Mouse (Mus musculus) adrenal gland, postnatal 36 days (tissue): ENCODE results near the gene Carmil3. TPM values are rescaled to one million over a fixed set of nuclear protein-coding genes. Genes with fewer than 3 reads are reported as not detected.

Experiments used
- DNase-seq, 2 experiments: peaks; one replicate each; pipeline ENCODE4 v3.0.0; 2021; ENCODE audit warnings: mixed read lengths in 1 of 2
- total RNA-seq, 2 experiments: library from RNA; stranded (reverse); gene quantifications; 2 replicates each; pipeline ENCODE4 v1.2.3; 2021

Carmil3 gene
- total RNA-seq, 2 experiments from 2014 or later: 3.6 to 4.6 TPM

DNA sequence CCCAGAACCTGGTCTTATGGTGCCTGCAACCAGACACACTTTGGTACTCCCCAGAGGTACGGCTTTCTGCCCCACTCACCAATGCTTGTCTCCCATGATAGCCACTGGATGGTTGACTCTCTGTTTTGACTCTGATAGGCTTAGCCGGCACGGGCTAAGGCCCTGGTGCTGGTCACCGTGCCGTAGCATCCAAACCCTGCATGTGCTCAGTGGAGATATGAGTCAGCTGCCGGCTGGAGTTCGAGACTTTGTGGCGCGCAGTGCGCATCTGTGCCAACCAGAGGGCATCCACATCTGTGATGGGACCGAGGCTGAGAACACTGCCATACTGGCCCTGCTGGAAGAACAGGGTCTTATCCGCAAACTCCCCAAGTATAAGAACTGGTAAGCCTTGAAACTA is 51.8 kb downstream of the Carmil3 start:
- DNase-seq: no peak

GRCm38 (mm10) chr14:55544334-55544733 is 53.9 kb downstream of the Carmil3 start:
- no peak for DNase-seq

DNA sequence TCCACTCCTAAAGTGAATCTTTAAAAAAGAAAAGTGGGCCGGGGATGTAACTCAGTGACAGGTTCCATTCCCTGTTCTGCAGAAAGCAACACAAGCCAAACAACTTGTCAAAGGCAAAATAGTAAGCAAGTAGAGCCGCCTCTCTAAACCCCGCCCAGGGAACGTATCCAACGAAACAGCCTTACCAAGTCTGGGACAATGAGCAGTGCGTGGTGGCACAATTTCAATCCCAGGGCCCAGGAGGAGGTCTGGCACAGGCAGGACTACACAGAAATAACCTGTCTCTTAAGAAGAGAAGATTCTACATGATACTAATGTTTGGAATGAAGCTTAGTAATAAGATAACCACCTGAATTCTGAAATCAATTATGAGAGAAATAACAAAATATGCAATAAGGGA is 59.7 kb downstream of the Carmil3 start:
- DNase-seq: no peak

DNA sequence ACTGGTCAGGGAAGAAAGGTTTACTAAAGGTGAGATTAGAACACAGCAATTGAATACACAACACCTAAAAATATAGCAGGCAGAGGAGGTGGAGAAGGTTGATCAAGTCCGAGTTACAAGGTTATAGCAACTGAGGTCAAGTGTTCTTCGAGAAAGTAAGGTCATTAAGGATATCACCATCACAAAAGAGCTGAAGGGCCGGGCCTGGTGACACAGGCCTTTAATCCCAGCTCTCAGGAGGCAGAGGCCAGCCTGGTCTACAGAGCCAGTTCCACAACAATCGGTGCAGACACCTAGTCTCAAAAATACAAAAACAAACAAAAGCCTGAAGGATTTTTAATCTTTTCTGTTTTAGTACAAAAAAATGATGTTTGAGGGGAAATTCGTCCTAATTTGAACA is 60.9 kb downstream of the Carmil3 start:
- no peak for DNase-seq

DNA sequence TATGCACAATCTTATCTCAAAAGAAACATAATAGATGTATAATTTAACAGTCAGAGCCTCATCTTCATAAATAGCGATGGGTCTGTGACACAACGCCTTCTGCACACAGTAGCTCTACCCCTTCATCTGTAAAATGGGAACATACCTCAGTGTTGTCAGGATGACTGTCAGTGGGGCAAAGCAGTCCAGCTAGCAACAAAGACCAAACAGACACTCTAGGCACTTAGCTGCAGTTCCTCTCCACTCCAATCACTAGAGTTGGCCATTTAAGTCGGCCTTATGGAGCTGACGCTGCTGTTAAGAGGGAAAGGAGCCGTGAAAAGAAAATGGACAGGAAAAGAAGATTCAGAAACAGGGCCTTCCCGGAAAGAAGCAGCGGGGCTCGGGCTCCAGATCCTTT is 61.3 kb downstream of the Carmil3 start:
- DNase-seq: no peak

DNA sequence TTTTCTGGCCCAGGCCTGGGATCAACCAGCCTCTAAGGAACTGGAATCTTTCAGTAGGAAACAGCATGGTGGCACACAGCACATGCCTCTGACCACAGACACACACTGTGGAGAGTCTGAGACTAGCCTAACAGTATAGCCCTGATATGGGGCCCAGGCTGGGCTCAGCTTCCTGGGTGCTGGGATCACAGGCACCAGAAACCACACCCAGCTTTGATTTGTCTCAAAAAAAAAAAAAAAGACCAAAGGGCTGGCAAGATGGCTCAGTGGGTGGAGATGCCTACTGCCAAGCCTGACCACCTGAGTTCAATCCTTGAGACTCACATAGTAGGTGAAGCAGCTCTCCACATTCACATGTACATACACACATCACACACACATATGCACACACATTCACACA is 64.2 kb downstream of the Carmil3 start:
- DNase-seq: no peak

DNA sequence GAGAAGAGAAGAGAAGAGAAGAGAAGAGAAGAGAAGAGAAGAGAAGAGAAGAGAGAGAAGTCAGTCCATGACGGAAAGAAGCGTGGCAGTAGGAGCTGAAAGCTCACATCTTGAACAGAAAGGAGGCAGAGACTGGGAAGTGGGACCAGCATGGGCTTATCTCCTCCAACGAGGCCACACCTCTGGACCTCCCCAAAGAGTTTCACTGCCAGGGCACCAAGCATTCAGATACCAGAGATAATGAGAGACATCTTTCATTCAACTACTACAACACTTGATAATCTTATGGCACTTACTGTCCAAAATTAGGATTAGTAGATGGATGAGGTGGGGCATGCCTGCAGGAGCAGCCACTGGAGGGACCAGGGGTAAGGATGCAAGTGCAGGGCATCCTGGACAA is 65.3 kb downstream of the Carmil3 start:
- DNase-seq: no peak

GRCm38 (mm10) chr14:55557003-55557402 is 66.6 kb downstream of the Carmil3 start:
- DNase-seq: peak; percentile 80 to 88

GRCm38 (mm10) chr14:55557587-55557986 is 67.1 kb downstream of the Carmil3 start:
- no peak for DNase-seq

Other genes with a start within 250 kb of the Carmil3 start
- 10 to 100 TPM; 90.2 to 91.6 TPM for gene Dhrs4, start 11.9 kb upstream of the Carmil3 start, total RNA-seq
- not detected for gene Cpne6, start 19.8 kb downstream of the Carmil3 start, total RNA-seq
- not detected for gene Nrl, start 34.3 kb downstream of the Carmil3 start, total RNA-seq
- gene Pck2, start 49.6 kb downstream of the Carmil3 start, total RNA-seq: 10 to 100 TPM; 29.4 to 39.9 TPM
- 100 to 1,000 TPM; 110 to 139 TPM for gene Dcaf11, start 69.4 kb downstream of the Carmil3 start, total RNA-seq
- gene A730061H03Rik, start 69.8 kb downstream of the Carmil3 start, total RNA-seq: 1 to 10 TPM in 1 of 2 experiments, not detected in 1; 1.0 TPM
- gene Fitm1, start 85.0 kb downstream of the Carmil3 start, total RNA-seq: 1 to 10 TPM in 1 of 2 experiments, under 1 TPM in 1; 0.63 to 1.5 TPM
- 100 to 1,000 TPM; 203 to 361 TPM for gene Psme1, start 87.5 kb downstream of the Carmil3 start, total RNA-seq
- gene Emc9, start 94.7 kb downstream of the Carmil3 start, total RNA-seq: 10 to 100 TPM; 28.0 to 45.9 TPM
- gene Psme2, start 100.5 kb downstream of the Carmil3 start, total RNA-seq: 100 to 1,000 TPM; 311 to 396 TPM
- 10 to 100 TPM; 33.7 to 33.9 TPM for gene Rnf31, start 101.1 kb downstream of the Carmil3 start, total RNA-seq
- gene Irf9, start 112.9 kb downstream of the Carmil3 start, total RNA-seq: 10 to 100 TPM; 30.3 to 30.6 TPM
- 1 to 10 TPM; 5.8 to 6.6 TPM for gene Rec8, start 127.4 kb downstream of the Carmil3 start, total RNA-seq
- 100 to 1,000 TPM; 112 to 157 TPM for gene Ipo4, start 145.3 kb downstream of the Carmil3 start, total RNA-seq
- not detected for gene Gm49378, start 147.2 kb downstream of the Carmil3 start, total RNA-seq
- gene Tm9sf1, start 153.2 kb downstream of the Carmil3 start, total RNA-seq: 10 to 100 TPM; 83.2 to 98.1 TPM
- gene Tssk4, start 159.5 kb downstream of the Carmil3 start, total RNA-seq: 1 to 10 TPM; 1.6 to 1.7 TPM
- gene Mdp1, start 169.9 kb downstream of the Carmil3 start, total RNA-seq: 10 to 100 TPM; 43.6 to 76.9 TPM
- 10 to 100 TPM; 26.6 to 28.9 TPM for gene Gmpr2, start 181.3 kb downstream of the Carmil3 start, total RNA-seq
- gene Nedd8, start 181.5 kb downstream of the Carmil3 start, total RNA-seq: 100 to 1,000 TPM; 335 to 393 TPM
- gene Tinf2, start 191.2 kb downstream of the Carmil3 start, total RNA-seq: 10 to 100 TPM; 30.8 to 35.6 TPM
- gene Tgm1, start 223.3 kb downstream of the Carmil3 start, total RNA-seq: under 1 TPM; 0.26 TPM
- gene Rabggta, start 231.6 kb downstream of the Carmil3 start, total RNA-seq: 10 to 100 TPM; 17.2 to 25.1 TPM